Mouse (Mus musculus) gonadal fat pad, adult 2 months (tissue): ENCODE measurements at regions not wholly inside any gene's neighbourhood (a gene's known extent, or its start where the extent isn't known, plus 50 kb on each side); places are given as distances from the start of the nearest gene placed in this dataset.
"Not testable (repeated sequence)": the region's sequence is repeated elsewhere in the genome, so short reads cannot be mapped to it uniquely, and the experiment has no call there.

Experiments
- DNase-seq: peaks from one replicate; pipeline ENCODE4 v3.0.0-alpha.2; 2012; ENCODE audit warnings: low read depth

DNA sequence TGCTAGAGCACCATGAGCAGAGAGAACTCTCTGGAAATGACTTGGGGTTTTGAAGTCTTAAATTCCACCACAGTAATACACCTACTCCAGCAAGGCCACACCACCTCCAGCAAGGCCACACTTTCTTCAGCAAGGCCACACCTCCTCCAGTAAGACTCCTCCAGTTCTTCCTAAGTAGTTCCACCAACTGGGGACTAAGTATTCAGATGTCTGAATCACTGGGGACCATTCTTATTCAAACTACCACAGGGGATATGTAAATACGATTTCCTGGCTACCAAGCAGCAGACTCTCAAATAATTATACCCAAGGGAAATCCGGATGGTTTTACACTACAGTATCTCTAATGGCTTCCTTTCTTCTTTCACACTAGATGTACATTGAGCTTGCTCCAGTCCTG is 598.7 kb upstream of the Igfbp3 start:
- DNase-seq: no peak

DNA sequence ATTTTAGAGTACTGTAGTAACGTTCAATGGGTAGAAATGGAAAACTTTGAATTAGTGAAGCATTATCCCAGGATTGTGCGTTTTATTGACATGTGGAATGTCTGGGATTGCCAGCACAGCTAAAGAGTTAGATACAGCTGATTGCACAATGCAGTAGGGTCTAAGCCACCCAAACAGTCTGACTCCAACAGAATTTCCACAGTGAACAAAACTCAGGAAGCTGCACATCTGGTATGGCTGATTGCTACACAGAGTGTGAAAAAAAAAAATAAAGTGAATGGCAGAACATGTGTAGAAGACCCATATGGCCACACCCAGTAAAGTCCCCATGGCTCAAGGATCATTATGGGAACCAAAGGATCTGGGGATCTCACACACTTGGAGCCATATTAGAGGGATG is 596.0 kb upstream of the Igfbp3 start:
- DNase-seq: no peak

DNA sequence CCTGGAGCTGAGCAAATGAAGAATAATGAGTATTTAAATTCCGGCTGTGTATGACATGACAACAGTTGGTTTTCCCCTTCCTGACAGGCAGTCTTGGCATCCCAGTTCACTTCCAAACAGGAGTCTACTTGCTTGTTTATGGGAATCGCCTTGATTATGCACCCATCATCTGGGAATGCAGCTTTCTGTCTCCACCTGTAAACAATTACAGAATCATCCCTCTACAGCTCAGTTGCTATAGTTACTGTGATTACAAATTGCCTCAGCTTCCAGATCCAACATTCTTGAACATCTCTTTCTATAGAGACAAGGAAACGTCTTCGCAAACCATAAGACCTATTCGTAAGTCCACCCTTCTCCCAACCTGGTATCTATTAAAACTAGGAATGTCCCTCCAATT is 582.6 kb upstream of the Igfbp3 start:
- no peak for DNase-seq

DNA sequence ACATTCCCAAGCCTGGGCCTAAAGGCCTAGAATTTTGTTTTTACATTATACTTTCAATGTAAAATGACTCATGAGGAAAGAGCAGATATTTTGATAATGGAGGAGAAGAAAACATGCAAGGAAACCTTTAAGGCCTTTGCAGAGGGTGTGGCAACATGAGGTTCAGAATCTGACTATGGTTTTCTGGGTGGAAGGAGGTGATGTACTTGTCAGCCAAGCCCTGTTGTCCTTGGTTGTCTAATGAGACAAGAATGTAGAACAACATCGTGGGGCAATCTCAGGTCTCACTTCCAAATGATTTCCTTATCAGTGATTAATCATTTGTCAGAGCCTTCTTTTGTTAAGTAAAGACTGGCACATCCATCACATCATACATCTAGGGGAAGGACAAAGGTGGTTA is 580.5 kb upstream of the Igfbp3 start:
- DNase-seq: no peak

DNA sequence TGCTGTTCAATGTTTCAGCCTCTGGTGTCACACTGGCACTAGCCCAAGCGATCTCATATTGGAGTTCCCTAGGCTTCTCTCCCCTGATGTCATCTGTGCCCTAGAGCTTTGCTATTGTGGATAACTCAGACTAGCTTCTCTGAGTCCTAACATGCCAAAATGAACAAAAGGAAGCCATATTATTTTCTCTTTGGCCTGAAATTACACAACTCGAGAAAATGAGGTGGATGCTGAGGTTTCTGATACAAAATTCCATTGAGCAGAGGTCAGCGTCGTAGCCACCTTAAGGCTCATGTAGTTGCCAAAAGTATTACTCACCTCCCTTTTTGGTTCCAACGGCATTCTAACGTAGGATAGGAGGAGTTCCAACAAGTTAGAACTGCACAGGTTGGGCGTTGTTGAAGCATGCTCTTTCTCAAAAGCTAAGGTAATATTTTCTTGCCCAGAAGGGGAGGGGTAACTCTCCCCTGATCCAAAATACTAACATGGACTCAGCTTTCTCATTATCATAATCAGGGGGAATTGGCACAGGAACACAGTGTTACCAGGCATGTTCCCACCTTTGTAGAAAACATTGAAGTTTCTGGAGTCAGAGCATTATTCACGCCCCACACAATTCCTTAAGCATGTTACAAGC is 566.9 kb upstream of the Igfbp3 start:
- DNase-seq: no peak

DNA sequence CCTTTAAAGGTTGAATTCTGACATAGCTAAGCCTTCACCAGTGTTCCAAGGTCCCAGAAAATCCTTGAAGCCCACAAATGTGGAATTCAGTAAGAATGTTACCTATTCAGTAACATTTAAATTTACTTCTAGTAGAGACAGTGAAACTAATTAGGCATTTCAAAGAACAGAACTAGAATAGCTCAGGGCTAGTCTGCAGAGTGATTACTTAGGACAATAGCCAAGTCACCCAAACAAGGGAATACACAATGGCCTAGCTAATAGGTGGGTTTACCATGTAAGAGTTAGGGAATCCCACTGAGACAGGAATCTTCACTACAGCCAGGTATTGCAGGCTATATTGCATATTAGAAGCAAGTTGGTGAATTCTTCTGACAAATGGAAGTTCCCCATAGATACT is 561.6 kb upstream of the Igfbp3 start:
- DNase-seq: not testable (repeated sequence)

DNA sequence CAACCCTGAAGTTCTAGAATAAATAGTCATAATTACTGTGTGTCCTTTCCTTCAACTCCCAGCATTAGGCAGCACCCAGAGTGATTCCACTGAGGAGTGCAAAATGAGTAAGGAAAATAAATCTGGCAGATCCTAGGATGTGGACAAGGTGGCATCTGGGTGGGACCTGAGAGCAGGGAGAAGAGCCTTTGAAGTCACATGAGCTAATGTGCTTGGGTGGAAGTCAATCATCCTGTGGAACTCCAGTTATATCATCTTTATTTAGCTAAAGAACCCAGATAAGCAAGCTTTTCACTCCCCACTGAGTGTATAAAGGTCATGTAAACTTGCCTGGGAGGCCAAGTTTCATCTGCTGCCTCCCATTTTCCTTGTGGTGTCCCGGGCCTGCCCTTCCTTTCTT is 551.6 kb upstream of the Igfbp3 start:
- DNase-seq: no peak

DNA sequence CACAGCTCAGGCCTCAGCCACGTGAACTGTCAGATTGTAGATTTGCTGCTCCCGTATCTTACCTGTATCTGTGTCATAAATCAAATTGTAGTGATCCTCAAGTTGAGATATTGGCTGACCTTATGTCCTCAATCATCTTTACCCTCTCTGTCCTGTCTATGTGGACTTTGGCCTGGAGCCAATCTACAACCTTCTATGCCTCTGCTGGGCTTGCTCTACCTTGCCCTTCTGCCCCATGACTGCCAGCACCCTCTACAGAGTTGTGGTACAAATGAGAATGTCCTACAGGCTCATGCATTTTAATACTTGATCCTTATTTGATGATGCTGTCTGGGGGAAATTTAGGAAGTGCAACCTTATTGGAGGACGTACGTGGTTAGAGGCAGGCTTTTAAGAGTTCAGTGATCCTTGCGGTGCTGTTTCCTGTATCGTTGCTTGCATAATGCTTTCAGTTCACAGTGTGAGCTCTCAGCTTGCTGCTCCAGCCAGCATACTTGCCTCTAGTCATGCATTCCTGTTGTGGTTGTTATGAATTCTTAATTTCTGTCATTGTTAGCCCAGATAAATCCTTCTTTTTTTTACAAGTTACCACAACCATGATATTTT is 545.2 kb upstream of the Igfbp3 start:
- no peak for DNase-seq
